Mouse (Mus musculus) embryonic facial prominence, embryonic 10.5 days (tissue): ENCODE results near the gene Trp63. TPM values are rescaled to one million over a fixed set of nuclear protein-coding genes. Genes with fewer than 3 reads are reported as not detected.
"Not testable (repeated sequence)": the region's sequence is repeated elsewhere in the genome, so short reads cannot be mapped to it uniquely, and the experiment has no call there.

Experiments
- DNase-seq: peaks from one replicate; pipeline ENCODE4 v3.0.0-alpha.2; 2017; ENCODE audit warnings: low spot score
- H3K27ac ChIP-seq: fragments of 300-500 bp; sonication (generic); replicated peaks from 2 replicates; pipeline ENCODE4 v1.5.1; 2016; ENCODE audit warnings: mild to moderate bottlenecking
- H3K27me3 ChIP-seq: fragments of 300-500 bp; sonication (generic); replicated peaks from 2 replicates; pipeline ENCODE4 v1.6.1; 2016; ENCODE audit warnings: low read depth, mild to moderate bottlenecking; ENCODE audit not compliant: poor library complexity, severe bottlenecking
- H3K36me3 ChIP-seq: fragments of 300-500 bp; sonication (generic); replicated peaks from 2 replicates; pipeline ENCODE4 v1.6.1; 2016; ENCODE audit warnings: mild to moderate bottlenecking, moderate library complexity
- H3K4me1 ChIP-seq: fragments of 300-500 bp; sonication (generic); 2 replicates; pipeline ENCODE4 v1.6.1; 2016
- H3K4me3 ChIP-seq: fragments of 300-500 bp; sonication (generic); 2 replicates; pipeline ENCODE4 v1.5.1; 2016; ENCODE audit warnings: mild to moderate bottlenecking, moderate library complexity
- H3K9me3 ChIP-seq: fragments of 300-500 bp; sonication (generic); 2 replicates; pipeline ENCODE4 v1.6.1; 2016; ENCODE audit warnings: mild to moderate bottlenecking
- WGBS: fragments of 180-500 bp; shearing (Covaris S2); methylation state at CpG from one replicate; pipeline ENCODE4 v1.1.7; 2016; 5-methylcytosine and 5-hydroxymethylcytosine counted together
- polyA plus RNA-seq: library from polyadenylated mRNA; unstranded; fragments of >200 nt; fragmentation: Nextera tagmentation; extraction: Ambion mirVana; gene quantifications from 2 replicates; pipeline ENCODE4 v1.2.1, GENCODE M21; 2016

Gene Trp63
- 30.1 and 31.6 TPM in 2 replicates for polyA plus RNA-seq

GRCm38 (mm10) chr16:25683531-25684248 lies at the start of gene Trp63:
TSS of gene Trp63 (plus strand) at chr16:25683763.
- Histone ChIP-seq H3K9me3 (no peaks in the 10 kb centered on the region), H3K4me3 (peak within 1 kb of the TSS; percentile 31; the same call in 1 of the 2 replicates), H3K27me3 (no peaks in the 10 kb centered on the region), H3K36me3 (no peaks in the 10 kb centered on the region), H3K4me1 (peaks cover 23% of the 10 kb centered on the region), H3K27ac (no peak within 1 kb of the TSS)
- 36% methylated on average over 8 of the region's 8 CpGs for WGBS
- peak; percentile 27 for DNase-seq

GRCm38 (mm10) chr16:25644716-25645115 lies 38.8 kb upstream of the Trp63 start:
- not testable (repeated sequence) for DNase-seq, H3K36me3 ChIP-seq, H3K4me1 ChIP-seq, H3K4me3 ChIP-seq, H3K9me3 ChIP-seq, H3K27ac ChIP-seq, H3K27me3 ChIP-seq
- 82% methylated on average over 4 of the region's 4 CpGs for WGBS

- no peaks in the 10 kb centered on the region for H3K27me3 ChIP-seq
- no peaks in the 10 kb centered on the region; the same call in 1 of the 2 replicates for H3K9me3 ChIP-seq
- no peak overlapping the region for H3K4me3 ChIP-seq
- WGBS = 82% methylated on average over 9 of the region's 9 CpGs
- H3K36me3 ChIP-seq = no peaks in the 10 kb centered on the region
- no peaks in the 10 kb centered on the region for H3K4me1 ChIP-seq
- H3K27ac ChIP-seq = no peak overlapping the region
- DNase-seq = no peak
These were observed 22.9 kb upstream of the Trp63 start for GRCm38 (mm10) chr16:25660510-25661235.

GRCm38 (mm10) chr16:25663116-25663515 lies 20.4 kb upstream of the Trp63 start:
- Histone ChIP-seq H3K36me3 (no peaks in the 10 kb centered on the region), H3K9me3 (no peaks in the 10 kb centered on the region; the same call in 1 of the 2 replicates), H3K4me1 (no peaks in the 10 kb centered on the region), H3K4me3 (no peak overlapping the region), H3K27ac (no peak overlapping the region), H3K27me3 (no peaks in the 10 kb centered on the region)
- DNase-seq = no peak
- 74% methylated on average over 3 of the region's 3 CpGs for WGBS

- H3K27ac ChIP-seq = no peak overlapping the region
- no peaks in the 10 kb centered on the region for H3K4me1 ChIP-seq
- H3K36me3 ChIP-seq = no peaks in the 10 kb centered on the region
- H3K27me3 ChIP-seq = no peaks in the 10 kb centered on the region
- H3K4me3 ChIP-seq = no peak overlapping the region
- DNase-seq = no peak
- no peaks in the 10 kb centered on the region for H3K9me3 ChIP-seq
- WGBS = 87% methylated on average over 5 of the region's 5 CpGs
These were observed 9.6 kb upstream of the Trp63 start for GRCm38 (mm10) chr16:25673861-25674440.

- no peak for DNase-seq
- Histone ChIP-seq H3K4me1 (peaks cover 23% of the 10 kb centered on the region), H3K27me3 (no peaks in the 10 kb centered on the region), H3K36me3 (no peaks in the 10 kb centered on the region), H3K4me3 (no peak overlapping the region), H3K9me3 (no peaks in the 10 kb centered on the region), H3K27ac (no peak overlapping the region)
- 67% methylated on average over 5 of the region's 5 CpGs for WGBS
These were observed 3.2 kb upstream of the Trp63 start for GRCm38 (mm10) chr16:25680369-25680768.

- H3K36me3 ChIP-seq = no peaks in the 10 kb centered on the region
- WGBS = 81% methylated on average over 4 of the region's 4 CpGs
- no peak for DNase-seq
- H3K4me3 ChIP-seq = no peak overlapping the region
- no peak overlapping the region for H3K27ac ChIP-seq
- no peaks in the 10 kb centered on the region for H3K27me3 ChIP-seq
- H3K4me1 ChIP-seq = peaks cover 23% of the 10 kb centered on the region
- H3K9me3 ChIP-seq = no peaks in the 10 kb centered on the region
These were observed 1.0 kb upstream of the Trp63 start for GRCm38 (mm10) chr16:25682533-25682932.

GRCm38 (mm10) chr16:25684572-25684971 lies 1.0 kb downstream of the Trp63 start:
- no peak for DNase-seq
- Histone ChIP-seq H3K27ac (no peak overlapping the region), H3K36me3 (no peaks in the 10 kb centered on the region), H3K27me3 (no peaks in the 10 kb centered on the region), H3K4me3 (no peak overlapping the region), H3K4me1 (peaks cover 23% of the 10 kb centered on the region), H3K9me3 (no peaks in the 10 kb centered on the region)
- WGBS = 76% methylated on average over 2 of the region's 2 CpGs

GRCm38 (mm10) chr16:25690612-25691011 lies 7.0 kb downstream of the Trp63 start:
- peak; percentile 27 for DNase-seq
- Histone ChIP-seq H3K4me3 (no peak overlapping the region), H3K9me3 (no peaks in the 10 kb centered on the region), H3K27me3 (no peaks in the 10 kb centered on the region), H3K4me1 (peaks cover 7% of the 10 kb centered on the region), H3K36me3 (no peaks in the 10 kb centered on the region), H3K27ac (no peak overlapping the region)
- 17% methylated on average over 5 of the region's 5 CpGs for WGBS

GRCm38 (mm10) chr16:25701252-25701651 lies 17.7 kb downstream of the Trp63 start:
- no peak for DNase-seq
- Histone ChIP-seq H3K36me3 (no peaks in the 10 kb centered on the region), H3K27ac (no peak overlapping the region), H3K4me3 (no peak overlapping the region), H3K27me3 (no peaks in the 10 kb centered on the region), H3K4me1 (no peaks in the 10 kb centered on the region), H3K9me3 (no peaks in the 10 kb centered on the region)
- 75% methylated on average over 2 of the region's 2 CpGs for WGBS

- Histone ChIP-seq H3K36me3 (no peaks in the 10 kb centered on the region), H3K4me3 (no peak overlapping the region), H3K9me3 (no peaks in the 10 kb centered on the region), H3K4me1 (no peaks in the 10 kb centered on the region), H3K27me3 (no peaks in the 10 kb centered on the region), H3K27ac (no peak overlapping the region)
- DNase-seq = no peak
These were observed 22.7 kb downstream of the Trp63 start for GRCm38 (mm10) chr16:25706260-25706659.

GRCm38 (mm10) chr16:25715790-25716189 lies 32.2 kb downstream of the Trp63 start:
- H3K27me3 ChIP-seq = no peaks in the 10 kb centered on the region
- H3K4me3 ChIP-seq = no peak overlapping the region
- no peaks in the 10 kb centered on the region for H3K36me3 ChIP-seq
- DNase-seq = no peak
- no peaks in the 10 kb centered on the region for H3K9me3 ChIP-seq
- no peak overlapping the region for H3K27ac ChIP-seq
- WGBS = 83% methylated on average over 3 of the region's 3 CpGs
- H3K4me1 ChIP-seq = no peaks in the 10 kb centered on the region

GRCm38 (mm10) chr16:25723131-25723530 lies 39.6 kb downstream of the Trp63 start:
- 83% methylated on average over 5 of the region's 5 CpGs for WGBS
- Histone ChIP-seq H3K27me3 (no peaks in the 10 kb centered on the region), H3K27ac (no peak overlapping the region), H3K4me3 (no peak overlapping the region), H3K9me3 (no peaks in the 10 kb centered on the region), H3K4me1 (no peaks in the 10 kb centered on the region), H3K36me3 (no peaks in the 10 kb centered on the region)
- no peak for DNase-seq
